Mouse (Mus musculus) liver, postnatal 0 days (tissue): Measurements from ENCODE around the gene Sept4. TPM values are rescaled to one million over a fixed set of nuclear protein-coding genes. Genes with fewer than 3 reads are reported as not detected.

Source experiments
- ATAC-seq: fragments of 200-750 bp; cut with Nextera tagmentation; 2 replicates; pipeline ENCODE4 v1.8.0; 2017; ENCODE audit warnings: mild to moderate bottlenecking, moderate library complexity
- DNase-seq: peaks from one replicate; pipeline ENCODE4 v3.0.0-alpha.2; 2016
- H3K27ac ChIP-seq: fragments of 300-500 bp; sonication (generic); 2 replicates; pipeline ENCODE4 v1.5.1; 2014; ENCODE audit warnings: antibody characterized with exemption, moderate library complexity, mild to moderate bottlenecking, low read depth
- H3K27me3 ChIP-seq: fragments of 300-500 bp; sonication (generic); 2 replicates; pipeline ENCODE4 v1.6.1; 2014; ENCODE audit warnings: low read length, control low read depth, mixed read lengths; ENCODE audit not compliant: insufficient read depth
- H3K36me3 ChIP-seq: fragments of 300-500 bp; sonication (generic); replicated peaks from 2 replicates; pipeline ENCODE4 v1.6.1; 2014; ENCODE audit warnings: mild to moderate bottlenecking, control low read depth, low read length, moderate library complexity, mixed read lengths; ENCODE audit not compliant: insufficient read depth
- H3K4me1 ChIP-seq: fragments of 300-500 bp; sonication (generic); 2 replicates; pipeline ENCODE4 v1.6.1; 2014; ENCODE audit warnings: antibody characterized with exemption, mild to moderate bottlenecking, control low read depth; ENCODE audit not compliant: insufficient read depth
- H3K4me2 ChIP-seq: fragments of 300-500 bp; sonication (generic); 2 replicates; pipeline ENCODE4 v1.6.1; 2014; ENCODE audit warnings: low read depth, mild to moderate bottlenecking, low read length, moderate library complexity, mixed read lengths
- H3K4me3 ChIP-seq: fragments of 300-500 bp; sonication (generic); 2 replicates; pipeline ENCODE4 v1.5.1; 2014; ENCODE audit warnings: low read depth, low read length
- H3K9ac ChIP-seq: fragments of 300-500 bp; sonication (generic); replicated peaks from 2 replicates; pipeline ENCODE4 v1.6.1; 2014; ENCODE audit warnings: mild to moderate bottlenecking, moderate library complexity
- H3K9me3 ChIP-seq: fragments of 300-500 bp; sonication (generic); 2 replicates; pipeline ENCODE4 v1.6.1; 2016; ENCODE audit warnings: mild to moderate bottlenecking, control low read depth, low read length, mixed read lengths
- CTCF ChIP-seq: sonication (generic); IDR thresholded peaks from 2 replicates; pipeline ENCODE4 v1.5.1; 2016; ENCODE audit warnings: antibody characterized with exemption, low read depth
- EP300 ChIP-seq: IDR thresholded peaks from 2 replicates; pipeline ENCODE4 v1.6.1; 2016; ENCODE audit warnings: antibody characterized with exemption, low read depth, mild to moderate bottlenecking
- WGBS: fragments of 180-500 bp; shearing (Covaris S2); extraction: QIAGEN DNeasy Blood & Tissue Kit; methylation state at CpG from one replicate; pipeline ENCODE4 v1.1.7; 2014; ENCODE audit not compliant: insufficient replicate concordance; 5-methylcytosine and 5-hydroxymethylcytosine counted together
- polyA plus RNA-seq: library from polyadenylated mRNA; unstranded; fragments of >200 nt; fragmentation: Nextera tagmentation; extraction: Ambion mirVana; gene quantifications from 2 replicates; pipeline ENCODE4 v1.2.1, GENCODE M21; 2015

The Sept4 gene
- 21.7 and 22.0 TPM in 2 replicates for polyA plus RNA-seq

- ATAC-seq, result no peak
- no peak for TF ChIP-seq CTCF
- no peak for TF ChIP-seq EP300
Observed at GRCm38 (mm10) chr11:87568255-87568953, at the start of gene Sept4. Gene Sept4 (plus strand): TSS chr11:87568903.

DNA sequence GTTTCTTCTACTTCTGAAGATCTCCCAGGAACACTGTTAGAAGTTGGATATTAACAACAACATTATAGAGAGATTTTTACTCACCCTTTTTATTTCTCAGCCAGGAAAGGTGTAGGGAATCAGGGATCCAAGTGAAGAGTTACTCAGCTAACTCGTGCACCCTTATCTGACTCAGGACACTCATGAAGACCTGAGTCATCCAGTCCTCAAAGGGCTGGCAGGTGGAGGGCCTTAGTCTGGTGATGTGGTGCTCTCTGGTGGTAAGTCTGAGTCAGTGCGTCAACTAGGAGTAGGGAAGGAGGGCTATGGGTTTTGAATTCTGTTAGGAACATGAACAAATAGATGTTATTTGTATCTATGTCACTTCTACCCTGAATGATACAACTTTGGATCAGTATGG lies 49.4 kb upstream of the Sept4 start:
- TF ChIP-seq EP300, result no peak
- peak; percentile 85 for TF ChIP-seq CTCF
- no peaks in the 10 kb centered on the region for H3K36me3 ChIP-seq
- no peaks in the 10 kb centered on the region for H3K4me1 ChIP-seq
- WGBS, result 1% methylated on average over 2 of the region's 2 CpGs
- peak; percentile 71 for ATAC-seq
- H3K4me3 ChIP-seq, result no peak overlapping the region
- H3K4me2 ChIP-seq, result no peak overlapping the region
- H3K9ac ChIP-seq, result no peak overlapping the region
- H3K27me3 ChIP-seq, result no peaks in the 10 kb centered on the region
- H3K9me3 ChIP-seq, result no peaks in the 10 kb centered on the region
- no peak overlapping the region for H3K27ac ChIP-seq
- DNase-seq, result peak; percentile 41

More at GRCm38 (mm10) chr11:87568255-87568953, at the start of gene Sept4:
- DNase-seq, result no peak
- Histone ChIP-seq H3K27ac (no peak within 1 kb of the TSS), H3K4me3 (no peak within 1 kb of the TSS), H3K4me2 (no peak within 1 kb of the TSS), H3K27me3 (no peaks in the 10 kb centered on the region), H3K9me3 (no peaks in the 10 kb centered on the region), H3K36me3 (no peaks in the 10 kb centered on the region), H3K9ac (no peak within 1 kb of the TSS), H3K4me1 (no peaks in the 10 kb centered on the region)
- WGBS, result 64% methylated on average over 7 of the region's 7 CpGs

- 51% methylated on average over 5 of the region's 5 CpGs for WGBS
- Histone ChIP-seq H3K27ac (no peak overlapping the region), H3K4me1 (no peaks in the 10 kb centered on the region), H3K9me3 (no peaks in the 10 kb centered on the region), H3K4me2 (no peak overlapping the region), H3K9ac (no peak overlapping the region), H3K27me3 (no peaks in the 10 kb centered on the region), H3K36me3 (no peaks in the 10 kb centered on the region), H3K4me3 (no peak overlapping the region)
- no peak for DNase-seq
- TF ChIP-seq CTCF, result no peak
- TF ChIP-seq EP300, result no peak
- ATAC-seq, result no peak
Observed at GRCm38 (mm10) chr11:87523466-87523865, 45.2 kb upstream of the Sept4 start.

DNA sequence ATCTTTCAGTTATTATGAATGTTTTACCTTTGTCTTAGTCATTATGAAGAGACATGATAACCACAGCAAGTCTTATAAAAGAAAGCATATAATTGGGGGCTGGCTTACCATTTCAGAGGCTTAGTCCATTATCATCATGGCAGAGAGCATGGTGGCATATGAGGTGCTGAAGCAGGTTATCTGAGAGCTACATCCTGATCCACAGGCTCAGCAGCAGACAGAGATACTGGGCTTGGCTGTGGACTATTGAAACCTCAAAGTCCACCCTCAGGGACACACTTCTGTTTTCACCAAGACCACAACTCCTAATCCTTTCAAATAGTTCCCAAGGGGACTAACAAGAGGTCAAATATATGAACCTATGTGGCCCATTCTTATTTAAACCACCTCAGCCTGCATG lies 44.7 kb upstream of the Sept4 start:
- Histone ChIP-seq H3K4me2 (no peak overlapping the region), H3K4me1 (no peaks in the 10 kb centered on the region), H3K9me3 (no peaks in the 10 kb centered on the region), H3K9ac (no peak overlapping the region), H3K27me3 (no peaks in the 10 kb centered on the region), H3K36me3 (no peaks in the 10 kb centered on the region), H3K27ac (no peak overlapping the region), H3K4me3 (no peak overlapping the region)
- DNase-seq, result no peak
- TF ChIP-seq EP300 (no peak), CTCF (no peak)
- ATAC-seq, result no peak

DNA sequence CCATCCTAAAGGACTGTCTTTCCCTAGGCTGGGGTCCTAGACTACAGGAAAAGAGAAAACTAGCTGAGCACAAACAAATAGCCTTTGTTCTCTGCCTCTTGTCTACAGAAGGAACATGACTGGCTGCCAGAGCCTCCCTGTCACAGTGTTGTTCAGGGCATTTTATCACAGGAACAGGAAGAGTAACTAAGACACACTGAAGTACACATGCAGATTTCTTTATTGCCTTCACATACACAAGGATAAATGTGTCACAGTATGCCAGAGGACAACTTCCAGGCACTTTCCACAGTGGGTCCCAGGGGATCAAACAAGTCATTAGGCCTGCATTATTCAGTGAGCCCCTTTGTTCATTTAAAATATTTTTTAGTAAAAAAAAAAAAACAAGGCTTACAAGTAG lies 43.9 kb upstream of the Sept4 start:
- no peaks in the 10 kb centered on the region for H3K4me1 ChIP-seq
- H3K27ac ChIP-seq, result no peak overlapping the region
- no peak overlapping the region for H3K4me2 ChIP-seq
- no peaks in the 10 kb centered on the region for H3K27me3 ChIP-seq
- no peak for ATAC-seq
- no peaks in the 10 kb centered on the region for H3K9me3 ChIP-seq
- H3K4me3 ChIP-seq, result no peak overlapping the region
- DNase-seq, result no peak
- H3K36me3 ChIP-seq, result no peaks in the 10 kb centered on the region
- TF ChIP-seq EP300 (no peak), CTCF (no peak)
- H3K9ac ChIP-seq, result no peak overlapping the region

DNA sequence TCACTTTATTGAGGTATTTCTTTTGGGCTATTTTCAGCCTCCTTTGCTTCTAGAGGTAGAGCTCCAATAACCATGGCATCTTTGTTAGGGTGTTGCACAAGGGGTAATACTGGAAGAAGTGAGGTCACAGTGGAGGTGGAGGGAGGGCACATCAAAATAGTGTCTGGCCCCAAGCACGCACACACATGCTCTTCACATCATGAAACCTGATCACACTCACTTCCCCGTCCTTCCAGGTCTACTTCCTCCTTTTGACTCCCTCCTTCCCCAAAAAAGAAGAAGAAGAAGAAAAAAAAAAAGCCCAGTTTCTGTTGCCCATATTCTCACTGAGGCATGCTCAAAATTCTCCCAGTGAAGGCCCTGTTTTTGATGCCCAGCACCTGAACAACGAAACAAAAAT lies 41.3 kb upstream of the Sept4 start:
- Histone ChIP-seq H3K27me3 (no peaks in the 10 kb centered on the region), H3K36me3 (no peaks in the 10 kb centered on the region), H3K4me3 (no peak overlapping the region), H3K4me2 (no peak overlapping the region), H3K9ac (no peak overlapping the region), H3K4me1 (no peaks in the 10 kb centered on the region), H3K9me3 (no peaks in the 10 kb centered on the region), H3K27ac (no peak overlapping the region)
- no peak for TF ChIP-seq EP300
- no peak for TF ChIP-seq CTCF
- DNase-seq, result no peak
- 41% methylated on average over 3 of the region's 3 CpGs for WGBS
- no peak for ATAC-seq
